Mouse (Mus musculus) left cerebral cortex, adult 8-10 months (tissue): ENCODE data around the gene Apobec1. TPM values are rescaled to one million over a fixed set of nuclear protein-coding genes. Genes with fewer than 3 reads are reported as not detected.
"Not testable (repeated sequence)": the region's sequence is repeated elsewhere in the genome, so short reads cannot be mapped to it uniquely, and the experiment has no call there.

ENCODE experiments used
- DNase-seq, 2 experiments: peaks; one replicate each; pipeline ENCODE4 v3.0.0; 2022; ENCODE audit warnings: low spot score in 2 of 2
- total RNA-seq, 4 experiments: library from RNA; stranded (reverse); gene quantifications; 2 replicates each; pipeline ENCODE4 v1.2.4; 2022

Apobec1 gene
- total RNA-seq = 1 to 10 TPM; 1.5 to 3.5 (median 2.6) TPM

DNA sequence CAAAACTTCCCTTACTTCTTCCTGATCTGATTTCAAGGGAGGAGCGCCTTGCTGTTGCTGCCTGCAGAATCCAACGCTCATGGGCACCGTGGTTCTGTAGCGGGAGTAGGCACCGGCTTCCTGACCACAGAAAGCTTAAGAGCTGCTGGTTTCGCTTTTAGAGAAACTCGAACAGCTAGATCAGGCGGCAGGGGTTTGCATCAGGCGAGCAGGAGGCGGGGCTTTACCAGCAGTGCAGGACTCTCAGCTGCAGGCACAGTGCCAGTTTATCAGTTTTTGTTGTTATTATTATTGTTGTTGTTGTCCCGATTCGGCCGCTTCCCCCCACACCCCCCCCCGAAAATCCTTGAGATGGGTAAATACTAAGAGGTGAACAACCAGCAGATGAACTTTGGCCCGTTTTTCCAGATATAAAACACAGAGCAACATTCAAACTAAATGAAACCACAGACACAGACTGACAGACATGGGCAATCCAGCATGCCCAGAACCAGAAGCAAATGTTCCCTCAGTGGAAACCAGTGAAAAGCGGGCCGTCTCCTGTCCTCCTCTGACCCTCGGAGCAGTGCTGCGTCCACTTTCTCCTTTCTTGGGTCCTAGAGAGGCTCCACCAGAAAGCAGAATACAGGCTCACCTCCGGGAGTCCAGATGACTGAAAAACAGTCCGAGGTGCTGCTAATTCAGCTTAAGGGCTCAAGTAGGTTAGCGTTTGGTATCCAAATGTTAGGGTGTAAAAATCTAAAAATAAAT lies at the start of gene Apobec1:
TSS of gene Apobec1 (minus strand) at position 203 of the 750 bp plus-strand sequence.
- DNase-seq = peak; percentile 6 to 28

DNA sequence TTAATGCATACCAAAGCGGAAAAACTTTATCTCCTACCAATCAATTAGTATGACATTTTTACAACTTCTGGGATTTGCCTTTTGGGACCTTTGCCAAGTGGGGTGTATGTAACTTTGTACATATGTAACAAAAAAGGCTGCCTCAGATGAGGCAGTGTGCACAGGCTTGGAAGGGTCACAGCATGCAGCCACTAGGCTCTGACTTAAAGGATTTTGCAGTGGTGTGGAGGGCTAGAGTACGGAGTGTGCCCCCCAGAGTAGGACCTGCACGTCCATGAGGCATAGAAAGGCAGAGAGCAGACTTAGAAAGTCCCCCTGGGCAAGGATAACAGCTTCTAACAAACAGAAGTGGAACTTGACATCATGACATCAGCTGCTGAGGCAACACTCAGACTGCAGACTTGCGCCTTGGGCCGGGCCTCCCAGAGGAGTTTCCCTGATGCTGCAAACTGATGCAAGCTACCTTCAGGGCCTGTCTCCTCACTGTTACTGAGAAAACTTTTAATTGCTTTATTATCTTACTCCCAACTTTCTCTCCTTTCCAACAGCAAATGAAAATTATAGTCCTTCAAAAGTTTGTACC lies 48.2 kb upstream of the Apobec1 start:
- no peak for DNase-seq

DNA sequence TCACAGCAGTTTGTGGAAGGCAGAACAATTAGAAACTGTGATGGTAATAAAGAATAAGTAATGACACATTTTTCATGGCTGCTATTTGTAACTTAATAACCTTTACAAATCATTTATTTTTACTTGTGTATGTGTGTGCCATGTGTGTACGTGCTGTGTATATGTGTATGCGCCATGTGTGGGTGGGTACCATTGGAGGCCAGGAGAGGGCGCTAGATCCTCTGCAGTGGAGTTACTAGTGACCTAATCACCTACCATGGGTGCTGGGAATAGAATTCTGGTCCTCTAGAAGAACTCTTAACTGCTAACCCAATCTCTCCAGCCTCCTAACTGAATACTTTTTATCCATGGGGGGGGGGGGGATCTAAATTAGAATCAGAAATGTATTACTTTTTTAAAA lies 47.7 kb upstream of the Apobec1 start:
- DNase-seq = no peak

DNA sequence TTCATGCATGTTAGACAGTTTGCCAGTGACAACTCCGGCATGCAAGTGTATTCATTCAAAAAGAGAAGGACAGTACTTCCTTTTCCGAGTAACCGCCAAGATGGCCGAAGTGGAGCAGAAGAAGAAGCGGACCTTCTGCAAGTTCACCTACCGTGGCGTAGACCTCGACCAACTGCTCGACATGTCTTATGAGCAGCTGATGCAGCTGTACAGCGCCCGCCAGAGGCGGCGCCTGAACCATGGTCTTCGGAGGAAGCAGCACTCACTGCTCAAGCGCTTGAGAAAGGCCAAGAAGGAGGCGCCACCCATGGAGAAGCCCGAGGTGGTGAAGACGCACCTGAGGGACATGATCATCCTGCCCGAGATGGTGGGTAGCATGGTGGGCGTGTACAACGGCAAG lies 42.0 kb upstream of the Apobec1 start:
- DNase-seq = not testable (repeated sequence)

DNA sequence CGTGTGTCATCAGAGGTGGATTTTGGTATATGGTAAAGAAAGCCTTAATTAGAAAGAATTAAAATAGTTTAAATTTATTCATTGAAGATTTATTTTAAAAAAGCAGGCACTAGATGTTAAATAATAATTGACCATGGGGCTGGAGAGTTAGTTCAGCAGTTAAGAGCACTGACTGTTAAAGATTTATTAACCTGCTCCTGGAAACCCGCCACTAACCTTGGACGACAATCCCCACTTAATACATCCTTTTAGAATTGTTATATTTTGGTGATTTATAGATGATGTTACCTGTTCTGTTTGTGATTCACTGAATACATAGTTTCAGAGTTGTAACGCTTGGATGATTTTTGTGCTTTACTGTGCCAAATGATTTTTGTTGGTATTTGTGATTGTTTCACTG lies 35.3 kb upstream of the Apobec1 start:
- not testable (repeated sequence) for DNase-seq

DNA sequence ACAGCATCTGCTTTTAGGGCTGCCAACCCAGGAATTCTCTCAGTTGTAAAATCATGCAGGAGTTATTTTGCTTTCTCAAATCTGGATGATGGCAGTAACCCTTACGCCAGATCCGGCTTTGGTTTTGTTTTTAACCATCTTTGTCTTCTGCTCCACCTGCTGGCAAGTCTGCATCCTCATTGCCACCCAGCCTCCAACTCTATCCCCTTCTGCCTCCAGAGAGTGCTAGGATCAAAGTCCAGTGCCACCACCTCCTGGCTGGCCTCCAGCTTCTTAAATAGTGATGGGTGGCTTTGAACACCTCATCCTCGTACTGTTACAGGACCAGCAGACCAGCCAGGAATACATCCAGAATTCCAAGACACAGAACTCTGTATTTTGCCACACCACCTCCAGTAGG lies 34.4 kb upstream of the Apobec1 start:
- no peak for DNase-seq

DNA sequence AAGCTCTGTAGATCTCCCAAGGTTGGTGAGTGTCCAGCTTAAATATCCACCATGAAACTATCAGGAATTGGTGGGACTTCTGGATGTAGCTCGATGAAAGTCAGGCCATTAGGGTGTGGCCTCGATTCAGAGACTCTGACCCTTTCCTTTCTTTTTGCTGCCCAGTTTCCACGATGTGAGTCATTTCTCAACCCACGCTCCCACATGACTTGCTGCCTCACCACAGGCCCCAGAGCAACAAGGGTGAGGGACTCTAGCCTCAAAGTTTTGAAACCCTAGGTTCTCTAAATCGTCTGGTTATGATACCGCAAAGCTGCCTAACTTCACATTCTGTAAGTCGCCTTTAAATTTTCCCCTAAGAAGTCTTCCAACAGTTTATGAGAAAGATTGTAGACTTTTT lies 33.1 kb upstream of the Apobec1 start:
- no peak for DNase-seq

DNA sequence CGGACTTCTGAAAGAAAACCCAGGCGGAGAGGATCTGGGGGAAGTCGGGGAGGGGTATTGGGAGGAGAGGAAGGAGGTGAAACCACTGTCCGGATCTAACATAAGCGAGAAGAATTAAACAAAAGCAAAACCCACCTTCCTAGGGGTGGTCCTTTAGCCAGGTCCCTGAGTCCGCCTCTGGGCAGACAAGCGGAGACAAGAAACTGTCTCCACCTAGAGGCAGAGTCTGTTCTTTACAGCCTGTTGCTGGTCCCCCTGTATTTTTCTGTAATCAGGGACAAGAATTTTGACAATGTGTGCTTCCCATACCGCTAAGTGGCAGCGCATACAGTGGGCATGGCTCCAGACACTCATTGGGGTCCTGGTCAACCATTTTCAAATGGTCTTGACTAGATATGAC lies 31.2 kb upstream of the Apobec1 start:
- no peak for DNase-seq

DNA sequence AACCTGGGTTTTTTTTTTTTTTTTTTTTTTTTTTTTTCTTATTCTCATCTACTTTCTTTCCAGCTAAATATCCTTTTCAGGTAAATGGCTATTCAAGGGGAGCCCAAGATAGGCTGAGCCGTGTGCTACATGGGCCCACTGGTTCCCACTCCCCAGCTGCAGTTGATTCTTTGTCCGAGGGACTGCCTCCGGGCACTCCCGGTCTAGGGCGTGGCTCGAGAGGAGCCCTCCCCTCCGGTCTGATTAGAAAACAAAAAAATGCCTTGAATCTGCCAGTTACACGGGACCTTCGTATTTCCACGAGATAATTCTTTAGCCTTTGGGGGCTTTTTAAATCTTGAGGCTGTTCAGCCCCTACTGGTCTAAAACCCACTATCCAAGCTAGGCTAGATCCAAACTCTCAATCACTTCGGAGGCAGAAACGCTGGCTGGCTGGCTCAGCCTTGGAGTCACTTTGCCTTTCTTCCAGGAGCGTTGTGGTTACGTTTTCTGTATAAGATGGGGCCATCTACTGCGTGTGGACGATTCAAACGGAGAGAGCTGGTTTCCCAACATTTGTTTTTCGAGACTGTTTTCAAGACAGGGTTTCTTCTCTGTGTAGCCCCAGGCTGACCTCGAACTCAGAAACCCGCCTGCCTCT lies 25.3 kb upstream of the Apobec1 start:
- DNase-seq = no peak

DNA sequence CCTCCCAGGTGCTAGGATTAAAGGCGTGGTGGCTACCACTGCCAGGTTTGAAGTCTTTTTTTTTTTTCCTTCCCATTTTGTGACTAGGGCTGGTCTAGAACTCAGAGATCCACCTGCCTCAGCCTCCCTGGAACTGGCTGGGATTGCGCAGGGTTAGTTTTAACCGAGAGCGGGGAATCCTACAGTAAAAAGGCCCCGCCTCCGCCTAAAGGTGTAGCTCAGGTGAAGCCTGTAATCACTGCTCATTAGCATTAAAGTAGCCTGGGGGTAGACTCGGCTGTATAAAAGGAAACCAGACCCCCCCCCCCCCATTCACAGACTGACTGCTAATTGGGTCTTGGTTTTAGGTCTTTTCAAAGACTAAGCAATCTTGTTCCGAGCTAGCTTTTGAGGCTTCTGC lies 23.9 kb upstream of the Apobec1 start, which contains the start of gene Dppa3:
TSS of gene Dppa3 (plus strand) at position 301 of the 400 bp plus-strand sequence.
- DNase-seq = no peak

DNA sequence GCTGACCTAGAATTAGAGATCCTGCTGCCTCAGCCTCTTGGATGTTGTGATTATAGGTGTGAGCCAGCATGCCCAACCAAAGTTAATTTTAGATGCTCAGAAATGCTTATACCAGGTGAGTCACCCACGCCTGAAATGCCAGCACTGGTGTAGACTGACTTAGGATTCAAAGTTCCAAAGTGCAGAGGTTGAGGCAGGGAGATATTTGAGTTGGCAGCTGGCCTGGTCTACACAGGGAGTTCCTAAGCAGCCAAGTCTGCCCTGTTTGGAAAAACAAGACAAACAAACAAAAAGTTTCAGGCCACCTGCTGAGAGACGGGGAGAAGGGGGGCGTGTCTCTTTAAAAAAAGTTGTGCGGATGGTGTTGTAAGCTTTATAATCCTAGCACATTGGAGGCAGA lies 22.9 kb upstream of the Apobec1 start:
- no peak for DNase-seq

DNA sequence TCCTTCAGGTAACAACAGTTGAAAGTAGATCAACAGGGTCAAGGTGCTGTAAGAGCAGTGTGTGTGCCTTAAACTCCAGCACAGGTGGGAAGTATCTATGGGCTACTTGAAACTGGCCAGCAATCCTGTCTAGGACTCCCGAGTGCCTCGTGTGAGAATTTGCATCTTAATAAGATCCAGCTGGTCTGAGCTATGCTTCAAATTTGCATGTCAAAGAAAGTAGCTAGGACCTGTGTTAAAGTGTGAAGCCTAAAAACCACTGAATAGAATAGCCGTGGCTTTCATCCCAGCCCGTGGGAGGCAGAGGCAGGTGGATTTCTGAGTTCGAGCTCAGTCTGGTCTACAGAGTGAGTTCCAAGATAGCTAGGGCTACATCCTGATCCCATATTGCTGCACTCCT lies 22.2 kb upstream of the Apobec1 start:
- DNase-seq = no peak

DNA sequence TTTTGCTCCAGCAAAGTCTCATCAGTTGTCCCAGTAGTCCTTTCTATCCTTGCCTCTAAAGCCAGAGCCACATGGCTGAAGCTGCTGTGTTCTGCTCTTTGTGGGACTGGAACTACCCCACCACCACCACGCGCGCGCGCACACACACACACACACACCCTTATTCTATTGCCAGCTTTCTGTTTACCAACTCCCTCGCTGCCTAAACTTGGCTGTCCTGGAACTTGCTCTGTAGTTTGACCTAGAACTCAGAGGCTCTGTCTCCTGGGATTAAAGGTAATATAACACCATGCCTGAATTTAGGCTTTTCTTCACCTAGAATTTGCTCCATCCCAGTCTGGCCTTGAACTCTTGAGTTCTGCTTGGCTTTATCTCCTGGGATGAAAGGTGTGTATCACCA lies 18.8 kb upstream of the Apobec1 start:
- DNase-seq = no peak

DNA sequence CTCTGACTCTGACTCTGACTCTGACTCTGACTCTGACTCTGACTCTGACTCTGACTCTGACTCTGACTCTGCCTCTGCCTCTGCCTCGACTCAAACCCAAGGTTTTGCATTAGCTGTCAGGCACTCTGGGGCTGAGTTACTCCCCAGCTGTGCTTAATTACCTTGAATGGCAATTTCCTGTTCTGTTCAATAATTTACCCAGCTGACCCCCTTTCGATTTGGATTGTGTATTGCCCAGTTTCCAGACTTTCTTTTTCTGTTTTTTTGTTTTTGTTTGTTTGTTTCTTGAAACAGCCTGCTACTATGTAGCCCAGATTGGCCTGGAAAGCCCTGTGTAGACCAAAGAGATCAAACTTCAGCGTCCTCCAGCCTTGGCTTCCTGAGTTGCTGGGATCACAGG lies 13.8 kb upstream of the Apobec1 start:
- DNase-seq = no peak

DNA sequence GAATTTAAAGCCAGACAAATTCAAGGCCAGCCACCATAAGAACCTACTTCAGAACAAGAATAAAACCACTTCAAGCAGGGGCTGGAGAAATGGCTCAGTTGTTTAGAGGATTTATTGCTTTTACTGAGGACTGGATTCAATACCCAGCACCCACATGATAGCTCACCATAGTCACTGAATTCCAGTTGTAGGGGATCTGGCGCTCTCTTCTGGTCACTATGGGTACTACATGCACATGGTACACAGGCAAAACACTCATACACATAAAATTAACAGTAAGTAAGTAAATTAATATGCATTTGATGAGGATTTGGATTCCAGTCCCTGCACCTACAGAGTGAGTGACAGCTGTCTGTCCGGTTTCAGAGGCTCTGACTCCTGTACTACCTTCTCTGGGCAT lies 11.8 kb upstream of the Apobec1 start:
- DNase-seq = no peak

DNA sequence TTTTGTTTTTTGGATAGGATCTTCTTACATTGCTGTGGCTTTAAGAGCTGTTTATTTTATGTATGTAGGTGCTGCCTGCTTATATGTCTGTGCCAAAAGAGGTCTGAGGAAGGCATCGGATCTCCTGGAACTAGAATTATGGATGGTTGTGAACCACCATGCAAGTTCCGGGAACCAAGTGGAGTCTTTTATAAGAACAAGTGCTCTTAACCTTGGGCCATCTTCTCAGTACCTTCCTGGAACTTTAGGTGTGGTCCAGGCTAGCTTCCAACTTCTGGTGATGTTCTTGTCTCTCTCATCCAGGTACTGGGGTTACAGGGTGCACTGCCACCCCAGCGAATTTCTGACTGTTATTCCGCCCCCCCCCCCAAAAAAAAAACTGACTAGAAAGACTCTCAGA lies 10.2 kb upstream of the Apobec1 start:
- no peak for DNase-seq

DNA sequence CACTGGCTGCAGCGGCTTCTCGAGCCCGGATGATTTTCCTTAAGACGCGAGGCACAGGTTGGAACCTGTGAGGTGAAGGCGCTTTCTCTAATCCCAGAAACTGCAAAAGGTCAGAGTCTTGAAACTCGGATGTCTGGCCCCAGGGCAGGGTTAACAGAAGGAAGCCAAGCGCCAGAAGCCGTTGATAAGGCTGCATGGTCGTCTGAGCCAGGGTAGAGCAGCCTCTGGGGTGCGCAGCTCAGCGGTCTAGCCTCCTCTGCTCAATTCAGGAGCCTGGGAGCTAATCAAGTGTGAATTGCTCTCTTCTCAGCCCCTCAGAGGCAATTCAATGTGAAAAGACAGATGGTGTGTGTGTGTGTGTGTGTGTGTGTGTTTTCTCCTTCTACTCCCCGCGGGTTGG lies 7.5 kb upstream of the Apobec1 start, which contains the start of gene Gdf3:
TSS of gene Gdf3 (minus strand) at position 317 of the 400 bp plus-strand sequence.
- no peak for DNase-seq

DNA sequence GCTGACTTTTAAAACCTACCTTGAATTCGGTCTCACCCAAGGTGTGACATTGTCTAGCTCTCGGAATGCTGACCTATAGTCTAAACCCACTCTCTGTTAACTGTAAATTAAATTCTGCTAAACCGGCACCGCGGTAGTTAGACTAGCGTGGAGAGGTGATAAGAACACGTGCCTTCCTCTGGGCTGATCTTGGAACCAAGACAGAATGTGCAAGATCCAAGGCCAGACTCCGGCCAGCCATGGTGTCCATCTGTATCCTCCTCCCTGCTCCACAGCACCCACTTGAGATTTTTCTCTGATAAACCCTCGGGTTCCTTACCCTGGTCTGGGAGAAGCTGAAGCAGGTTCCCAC lies 7.1 kb upstream of the Apobec1 start:
- DNase-seq = no peak

DNA sequence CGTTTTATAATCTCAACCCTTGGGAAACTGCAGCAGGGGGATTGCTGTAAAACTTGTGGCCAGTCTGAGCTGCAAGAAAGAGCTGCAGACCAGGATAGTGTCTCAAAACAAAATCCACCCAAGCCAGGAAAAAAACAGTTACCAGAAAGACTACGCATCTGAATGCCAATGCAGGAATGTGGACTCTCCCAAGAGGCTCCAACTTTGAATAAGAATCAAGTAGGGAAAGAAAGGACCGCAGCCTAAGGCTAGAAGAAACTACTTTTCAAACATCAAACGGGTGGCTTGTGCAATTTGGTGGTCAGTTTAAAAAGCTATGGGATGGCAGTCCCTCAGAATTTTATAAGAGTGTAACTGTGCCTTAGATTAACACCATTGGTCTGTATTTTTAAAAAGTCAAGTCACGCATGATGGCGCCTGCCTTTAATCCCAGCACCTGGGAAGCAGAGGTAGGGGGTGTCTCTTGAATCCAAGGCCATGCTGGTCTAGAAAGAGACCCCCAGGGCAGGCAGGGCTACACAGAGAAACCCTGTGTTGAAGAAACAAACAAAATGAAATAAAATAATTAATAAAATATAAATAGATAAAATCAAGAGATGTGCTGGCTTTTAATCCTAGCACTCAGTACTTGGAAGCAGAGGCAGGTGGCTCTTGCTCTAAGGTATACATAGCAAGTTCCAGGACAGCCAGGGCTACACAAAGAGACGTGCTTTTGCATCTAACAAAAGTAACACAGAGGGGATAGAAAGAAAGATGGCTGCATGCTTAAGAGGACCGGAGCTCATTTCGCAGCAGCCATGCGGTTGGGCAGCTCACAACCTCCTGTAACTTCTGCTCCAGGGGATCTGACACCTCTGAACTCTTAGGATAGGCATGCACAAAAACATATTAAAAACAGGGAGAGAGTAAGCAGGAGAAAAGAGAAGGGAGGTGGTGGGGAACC lies 6.5 kb upstream of the Apobec1 start:
- DNase-seq = no peak

DNA sequence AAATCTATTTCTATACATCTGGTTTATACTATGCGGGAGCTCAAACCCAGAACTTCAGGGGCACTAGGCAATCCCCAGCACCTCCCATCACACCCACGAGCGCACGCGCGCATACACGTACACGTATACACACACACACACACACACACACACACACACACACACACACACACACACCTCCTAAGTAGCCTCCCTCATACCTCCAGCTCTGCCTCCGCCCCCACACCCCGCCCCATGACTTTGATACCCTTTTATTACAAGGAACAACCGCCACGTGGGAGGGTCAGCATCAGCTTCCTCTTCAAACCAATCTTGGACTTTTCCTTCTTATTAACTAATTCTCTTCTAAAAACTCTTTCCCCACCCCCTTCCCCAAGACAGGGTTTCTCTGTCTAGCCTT lies 5.5 kb upstream of the Apobec1 start:
- DNase-seq = no peak

DNA sequence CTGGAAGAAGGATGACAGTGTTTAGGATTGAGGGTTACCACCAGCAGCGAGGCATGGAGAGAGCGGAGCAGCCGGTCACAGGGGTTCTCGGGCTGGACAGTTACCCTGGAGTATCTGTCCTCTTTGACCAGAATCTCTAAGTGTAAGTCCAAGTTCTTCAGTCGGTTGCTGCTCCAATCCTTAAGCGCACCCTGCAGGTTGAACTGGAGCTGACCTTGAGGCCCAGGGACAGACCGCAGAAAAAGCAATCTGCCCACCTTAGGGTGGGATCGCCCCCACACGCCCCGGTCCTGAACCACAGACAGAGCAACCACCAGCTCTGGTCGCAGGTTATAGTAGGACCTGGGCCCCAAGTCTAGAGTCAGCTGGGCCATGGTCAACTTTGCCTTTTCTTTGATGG lies 4.4 kb upstream of the Apobec1 start:
- DNase-seq = no peak

DNA sequence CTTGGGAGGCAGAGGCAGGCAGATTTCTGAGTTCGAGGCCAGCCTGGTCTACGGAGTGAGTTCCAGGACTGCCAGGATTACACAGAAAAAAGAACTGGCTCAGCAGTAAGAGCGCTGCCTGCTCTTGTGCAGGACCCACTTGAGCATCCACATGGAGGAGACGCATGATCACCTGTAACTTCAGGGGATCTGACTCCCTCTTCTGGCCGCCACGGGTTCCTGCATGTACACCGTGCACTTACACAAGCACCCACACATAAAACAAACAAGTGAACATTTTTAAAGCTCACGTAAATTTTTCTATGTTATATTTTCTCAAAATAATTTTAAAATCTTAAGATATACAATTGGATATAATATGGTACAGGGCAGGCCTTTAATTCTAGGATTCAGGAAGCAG lies 3.2 kb upstream of the Apobec1 start:
- no peak for DNase-seq
